Mouse (Mus musculus) large intestine, adult 2 months (tissue): ENCODE measurements around the gene Ggnbp2. TPM values are rescaled to one million over a fixed set of nuclear protein-coding genes. Genes with fewer than 3 reads are reported as not detected.

ENCODE experiments used
- polyA plus RNA-seq: library from polyadenylated mRNA; depleted of rRNA; stranded (reverse); fragments of >200 nt; gene quantifications from 2 replicates; pipeline ENCODE4 v1.2.3, GENCODE M21; 2012; rRNA removed

Gene Ggnbp2
- polyA plus RNA-seq, 1 experiment, result 34.0 TPM

Other genes starting within 250 kb of the Ggnbp2 start
- 16.2 and 22.0 TPM in 2 replicates for gene Mrm1, start 51.3 kb downstream of the Ggnbp2 start, polyA plus RNA-seq
- 401 and 620 TPM in 2 replicates for gene Dhrs11, start 41.8 kb downstream of the Ggnbp2 start, polyA plus RNA-seq
- 19.2 and 22.6 TPM in 2 replicates for gene Myo19, start 9.3 kb upstream of the Ggnbp2 start, polyA plus RNA-seq
- gene Pigw, start 9.5 kb upstream of the Ggnbp2 start, polyA plus RNA-seq, result 2.5 and 2.8 TPM in 2 replicates
- gene Znhit3, start 45.5 kb upstream of the Ggnbp2 start, polyA plus RNA-seq, result 14.2 and 14.5 TPM in 2 replicates
- 155 and 175 TPM in 2 replicates for gene Car4, start 87.0 kb upstream of the Ggnbp2 start, polyA plus RNA-seq